ENCODE assay signal across 34 mouse cellular contexts in the genomic region with DNA sequence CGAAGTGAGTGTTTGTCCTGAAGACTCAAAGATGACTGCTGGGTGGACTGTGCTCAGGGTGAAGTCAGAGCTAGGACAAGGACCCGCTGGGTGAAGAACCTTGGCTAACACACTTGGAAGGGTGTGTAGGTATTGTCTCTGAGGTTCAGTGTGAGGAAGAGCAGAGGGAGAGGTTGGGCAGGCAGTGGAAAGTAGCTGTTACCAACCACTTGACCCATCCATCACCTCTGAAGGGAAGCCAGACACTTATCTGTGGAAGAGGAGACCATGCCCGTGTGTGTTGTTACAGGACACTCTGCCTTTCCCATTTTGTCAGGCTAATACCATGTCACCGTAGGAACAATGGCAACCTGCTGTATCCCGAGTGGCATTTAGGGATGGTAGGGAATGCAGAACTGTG. TPM values are rescaled to one million over a fixed set of nuclear protein-coding genes. Genes with fewer than 3 reads are reported as not detected.
"Had no signal": no experiment of that assay in that cellular context is flagged by ENCODE, and none has a peak within 500 bp of the region (broad histone marks: within the 10 kb centered on the region; RNA-seq: fewer than 3 reads in every experiment).

No protein-coding gene starts in this region.

- ATAC-seq: hindbrain, postnatal 0 days had no signal

- H3K9me3 ChIP-seq: heart, embryonic 12.5 days; hindbrain, embryonic 10.5 days; hindbrain, embryonic 12.5 days; hindbrain, embryonic 15.5 days; kidney, embryonic 15.5 days; limb, embryonic 10.5 days; limb, embryonic 12.5 days; liver, embryonic 15.5 days had no signal

- DNase-seq: gastrocnemius, adult 2 months; gastrocnemius, postnatal 10 days; gastrocnemius, postnatal 25 days; heart, adult 2 months; heart, postnatal 10 days; kidney, adult 11 months; kidney, adult 2 months; kidney, adult 9 months; kidney, postnatal 14 days; kidney, postnatal 36 days; layer of hippocampus, adult 9-11 months; layer of hippocampus, postnatal 36 days had no signal

- H3K9ac ChIP-seq: heart, embryonic 12.5 days; hindbrain, embryonic 12.5 days; hindbrain, embryonic 15.5 days; kidney, embryonic 15.5 days; limb, embryonic 12.5 days; liver, embryonic 15.5 days had no signal

- H3K27ac ChIP-seq: gastrocnemius, adult 2 months; heart, adult 2 months; hindbrain, embryonic 10.5 days; hindbrain, embryonic 12.5 days; hindbrain, embryonic 15.5 days; hindbrain, postnatal 0 days; kidney, embryonic 15.5 days; kidney, postnatal 0 days; limb, embryonic 10.5 days; limb, embryonic 12.5 days; liver, embryonic 15.5 days had no signal

- H3K4me1 ChIP-seq: hindbrain, embryonic 12.5 days; hindbrain, embryonic 15.5 days; kidney, embryonic 15.5 days; limb, embryonic 10.5 days; limb, embryonic 12.5 days had no signal

- H3K36me3 ChIP-seq: heart, embryonic 12.5 days; hindbrain, embryonic 10.5 days; hindbrain, embryonic 12.5 days; hindbrain, embryonic 15.5 days; kidney, embryonic 15.5 days; limb, embryonic 10.5 days; limb, embryonic 12.5 days; liver, embryonic 15.5 days had no signal

- H3K27me3 ChIP-seq: heart, embryonic 12.5 days; hindbrain, embryonic 12.5 days; hindbrain, embryonic 15.5 days; kidney, embryonic 15.5 days; limb, embryonic 12.5 days; liver, embryonic 15.5 days had no signal

- H3K4me3 ChIP-seq: gastrocnemius, adult 2 months; heart, adult 2 months; heart, embryonic 12.5 days; hindbrain, embryonic 10.5 days; hindbrain, embryonic 12.5 days; hindbrain, embryonic 15.5 days; kidney, embryonic 15.5 days; limb, embryonic 10.5 days; limb, embryonic 12.5 days; liver, embryonic 15.5 days had no signal

- H3K4me2 ChIP-seq: heart, embryonic 12.5 days; hindbrain, embryonic 12.5 days; hindbrain, embryonic 15.5 days; kidney, embryonic 15.5 days; limb, embryonic 12.5 days; liver, embryonic 11.5 days; liver, embryonic 15.5 days had no signal

RNA-seq across cellular contexts. Expression of gene Pla1a, which starts 26.7 kb away (rescaled TPM):
- total RNA-seq: granulocyte monocyte progenitor cell, adult 5-6 weeks had no signal

RNA-seq across cellular contexts. Expression of gene Popdc2, which starts 44.3 kb away (rescaled TPM):
- total RNA-seq: granulocyte monocyte progenitor cell, adult 5-6 weeks had no signal

RNA-seq across cellular contexts. Expression of gene Cd80, which starts 49.1 kb away (rescaled TPM):
- total RNA-seq: granulocyte monocyte progenitor cell, adult 5-6 weeks had no signal

RNA-seq across cellular contexts. Expression of gene Gm21987, which starts 59.5 kb away (rescaled TPM):
- total RNA-seq: gastrocnemius, adult 2 months; gastrocnemius, postnatal 10 days; gastrocnemius, postnatal 25 days; gastrocnemius, postnatal 4 days; granulocyte monocyte progenitor cell, adult 5-6 weeks; heart, adult 2 months; heart, postnatal 10 days; heart, postnatal 25 days; hindbrain, postnatal 0 days; layer of hippocampus, adult 18-20 months; layer of hippocampus, postnatal 14 days; layer of hippocampus, postnatal 36 days; left cerebral cortex, adult 18-20 months; left cerebral cortex, adult 8-10 months; left cerebral cortex, postnatal 10 days had no signal
- polyA plus RNA-seq: frontal cortex, adult 2 months; heart, adult 2 months; hindbrain, embryonic 10.5 days; hindbrain, embryonic 12.5 days; hindbrain, embryonic 15.5 days; hindbrain, postnatal 0 days; kidney, adult 2 months; kidney, embryonic 15.5 days; kidney, postnatal 0 days; large intestine, adult 2 months; limb, embryonic 10.5 days; limb, embryonic 12.5 days; limb, embryonic 14.5 days; liver, embryonic 11.5 days; liver, embryonic 15.5 days had no signal
